Mouse (Mus musculus) myocyte (in vitro differentiated cells): Measurements from ENCODE around the gene Eif2ak1.
A peak's percentile ranks its signal among the peaks of the same experiment; 100 is the strongest.

Experiments
- CEBPB ChIP-seq: IDR thresholded peaks from 2 replicates; pipeline ENCODE4 v1.6.1; 2011; ENCODE audit warnings: mild to moderate bottlenecking, moderate library complexity; ENCODE audit not compliant: poor library complexity, insufficient read depth, severe bottlenecking
- E2F4 ChIP-seq: IDR thresholded peaks from one replicate; pipeline ENCODE4 v1.6.1; 2011; ENCODE audit warnings: mild to moderate bottlenecking, control low read depth, moderate library complexity; ENCODE audit not compliant: insufficient read depth
- MAX ChIP-seq: IDR thresholded peaks from one replicate; pipeline ENCODE4 v1.6.1; 2011; ENCODE audit warnings: low read depth, mild to moderate bottlenecking, control low read depth
- MYOD1 ChIP-seq, 3 experiments: IDR thresholded peaks; one replicate each; pipeline ENCODE4 v1.6.1; 2011; ENCODE audit warnings: control low read depth in 2 of 3, low read depth in 2 of 3, mild to moderate bottlenecking in 2 of 3, moderate library complexity in 1 of 3; ENCODE audit not compliant: insufficient read length in 2 of 3, control insufficient read depth in 1 of 3
- MYOG ChIP-seq, 3 experiments: IDR thresholded peaks; one replicate each; pipeline ENCODE4 v1.6.1; 2011; ENCODE audit warnings: control low read depth in 2 of 3, low read depth in 2 of 3, mild to moderate bottlenecking in 2 of 3; ENCODE audit not compliant: insufficient read length in 2 of 3, control insufficient read depth in 1 of 3, insufficient read depth in 1 of 3
- POLR2A ChIP-seq: IDR thresholded peaks from one replicate; pipeline ENCODE4 v1.6.1; 2011; ENCODE audit warnings: low read depth, mild to moderate bottlenecking, control low read depth, moderate library complexity; ENCODE audit not compliant: insufficient read length
- POLR2AphosphoS2 ChIP-seq: IDR thresholded peaks from one replicate; pipeline ENCODE4 v1.6.1; 2011; ENCODE audit warnings: low read depth, control low read depth; ENCODE audit not compliant: insufficient read length
- TCF12 ChIP-seq: IDR thresholded peaks from one replicate; pipeline ENCODE4 v1.6.1; 2011; ENCODE audit warnings: mild to moderate bottlenecking, control low read depth; ENCODE audit not compliant: poor library complexity, insufficient read depth, severe bottlenecking
- USF1 ChIP-seq: IDR thresholded peaks from one replicate; pipeline ENCODE4 v1.6.1; 2011; ENCODE audit warnings: low read depth, mild to moderate bottlenecking, control low read depth, moderate library complexity

GRCm38 (mm10) chr5:143909417-143910400 lies 92.1 kb downstream of the Eif2ak1 start, which contains the start of the genes Aimp2 and Pms2:
- TF ChIP-seq MAX (peak; percentile 13), MYOG (IDR thresholded peaks at IDR 0.05; ENCODE audit: control insufficient read depth in 1 of 3, insufficient read depth in 1 of 3, insufficient read length in 2 of 3, low read depth in 2 of 3) (no peak), E2F4 (peak; percentile 87), POLR2A (peak; percentile 82), USF1 (no peak), MYOD1 (IDR thresholded peaks at IDR 0.05; ENCODE audit: control insufficient read depth in 1 of 3, insufficient read length in 2 of 3, low read depth in 2 of 3) (peak in 1 of 3 experiments; percentile 28), CEBPB (no peak), TCF12 (no peak), POLR2AphosphoS2 (peak; percentile 86)
